Mouse (Mus musculus) stomach, embryonic 15.5 days (tissue): ENCODE results near the gene 2300003K06Rik. TPM values are rescaled to one million over a fixed set of nuclear protein-coding genes. Genes with fewer than 3 reads are reported as not detected.
"Not testable (repeated sequence)": the region's sequence is repeated elsewhere in the genome, so short reads cannot be mapped to it uniquely, and the experiment has no call there.

ENCODE experiments used
- ATAC-seq: fragments of 200-750 bp; cut with Nextera tagmentation; 2 replicates; pipeline ENCODE4 v1.8.0; 2017; ENCODE audit warnings: low read depth, moderate number of reproducible peaks, moderate TSS enrichment; ENCODE audit not compliant: insufficient read depth, low FRiP score
- H3K27ac ChIP-seq: fragments of 300-500 bp; sonication (generic); 2 replicates; pipeline ENCODE4 v1.5.1; 2015; ENCODE audit warnings: mild to moderate bottlenecking, inconsistent platforms
- H3K27me3 ChIP-seq: fragments of 300-500 bp; sonication (generic); replicated peaks from 2 replicates; pipeline ENCODE4 v1.6.1; 2015; ENCODE audit warnings: inconsistent platforms
- H3K36me3 ChIP-seq: fragments of 300-500 bp; sonication (generic); 2 replicates; pipeline ENCODE4 v1.6.1; 2015; ENCODE audit warnings: inconsistent platforms
- H3K4me1 ChIP-seq: fragments of 300-500 bp; sonication (generic); 2 replicates; pipeline ENCODE4 v1.6.1; 2015; ENCODE audit warnings: inconsistent platforms
- H3K4me2 ChIP-seq: fragments of 300-500 bp; sonication (generic); 2 replicates; pipeline ENCODE4 v1.6.1; 2015; ENCODE audit warnings: mild to moderate bottlenecking, inconsistent platforms
- H3K4me3 ChIP-seq: fragments of 300-500 bp; sonication (generic); replicated peaks from 2 replicates; pipeline ENCODE4 v1.5.1; 2015; ENCODE audit warnings: inconsistent platforms
- H3K9ac ChIP-seq: fragments of 300-500 bp; sonication (generic); 2 replicates; pipeline ENCODE4 v1.6.1; 2015; ENCODE audit warnings: inconsistent platforms
- H3K9me3 ChIP-seq: fragments of 300-500 bp; sonication (generic); 2 replicates; pipeline ENCODE4 v1.6.1; 2016; ENCODE audit warnings: inconsistent platforms
- WGBS: fragments of 180-500 bp; shearing (Covaris S2); methylation state at CpG from one replicate; pipeline ENCODE4 v1.1.7; 2015; 5-methylcytosine and 5-hydroxymethylcytosine counted together
- polyA plus RNA-seq: library from polyadenylated mRNA; unstranded; fragments of >200 nt; fragmentation: Nextera tagmentation; extraction: Ambion mirVana; gene quantifications from 2 replicates; pipeline ENCODE4 v1.2.1, GENCODE M21; 2015

2300003K06Rik gene
- polyA plus RNA-seq, 1 experiment from 2014 or later: not detected

- not testable (repeated sequence) for H3K36me3 ChIP-seq, H3K27ac ChIP-seq, H3K9me3 ChIP-seq, ATAC-seq, H3K27me3 ChIP-seq, H3K4me3 ChIP-seq, H3K4me2 ChIP-seq, H3K4me1 ChIP-seq, H3K9ac ChIP-seq
- WGBS: no CpG with 5 or more reads among the region's 1 CpGs
Measured at GRCm38 (mm10) chr11:99798832-99799231, 39.0 kb downstream of the 2300003K06Rik start, which contains the start of gene Gm11569. Gene Gm11569 (minus strand): TSS chr11:99798932.

GRCm38 (mm10) chr11:99793367-99793766 is 44.5 kb downstream of the 2300003K06Rik start, which contains the start of gene Gm11596:
Gene Gm11596 (minus strand): TSS chr11:99793467.
- H3K4me2 ChIP-seq: no peak within 1 kb of the TSS
- no peak within 1 kb of the TSS for H3K9ac ChIP-seq
- no peaks in the 10 kb centered on the region for H3K36me3 ChIP-seq
- no peak within 1 kb of the TSS for H3K27ac ChIP-seq
- H3K27me3 ChIP-seq: no peaks in the 10 kb centered on the region
- H3K4me3 ChIP-seq: no peak within 1 kb of the TSS
- WGBS: 81% methylated on average over 2 of the region's 2 CpGs
- no peaks in the 10 kb centered on the region for H3K4me1 ChIP-seq
- no peak for ATAC-seq
- no peaks in the 10 kb centered on the region for H3K9me3 ChIP-seq

Other genes starting within 250 kb of the 2300003K06Rik start
- not detected in 2 replicates for gene Krtap1-3, start 246.7 kb downstream of the 2300003K06Rik start, polyA plus RNA-seq
- not detected in 2 replicates for gene Krtap9-3, start 240.0 kb downstream of the 2300003K06Rik start, polyA plus RNA-seq
- not detected in 2 replicates for gene Gm11938, start 234.8 kb downstream of the 2300003K06Rik start, polyA plus RNA-seq
- not detected in 2 replicates for gene Gm11937, start 227.9 kb downstream of the 2300003K06Rik start, polyA plus RNA-seq
- gene Krtap2-4, start 223.2 kb downstream of the 2300003K06Rik start, polyA plus RNA-seq: not detected in 2 replicates
- gene Gm11562, start 217.6 kb downstream of the 2300003K06Rik start, polyA plus RNA-seq: not detected in 2 replicates
- not detected in 2 replicates for gene Krtap4-1, start 209.8 kb downstream of the 2300003K06Rik start, polyA plus RNA-seq
- gene Krtap4-2, start 203.0 kb downstream of the 2300003K06Rik start, polyA plus RNA-seq: not detected in 2 replicates
- gene Krtap4-7, start 194.0 kb downstream of the 2300003K06Rik start, polyA plus RNA-seq: not detected in 2 replicates
- not detected in 2 replicates for gene Gm11555, start 187.8 kb downstream of the 2300003K06Rik start, polyA plus RNA-seq
- gene Gm11563, start 179.1 kb downstream of the 2300003K06Rik start, polyA plus RNA-seq: not detected in 2 replicates
- not detected in 2 replicates for gene Krtap4-6, start 172.1 kb downstream of the 2300003K06Rik start, polyA plus RNA-seq
- gene Gm14190, start 147.3 kb downstream of the 2300003K06Rik start, polyA plus RNA-seq: not detected in 2 replicates
- gene Gm14180, start 103.8 kb downstream of the 2300003K06Rik start, polyA plus RNA-seq: not detected in 2 replicates
- gene Gm11595, start 65.2 kb downstream of the 2300003K06Rik start, polyA plus RNA-seq: not detected in 2 replicates
- gene Krtap4-8, start 57.4 kb downstream of the 2300003K06Rik start, polyA plus RNA-seq: not detected in 2 replicates
- gene Krtap4-9, start 52.9 kb downstream of the 2300003K06Rik start, polyA plus RNA-seq: not detected in 2 replicates
- gene Gm11596, start 44.6 kb downstream of the 2300003K06Rik start, polyA plus RNA-seq: not detected in 2 replicates
- gene Gm11569, start 39.1 kb downstream of the 2300003K06Rik start, polyA plus RNA-seq: not detected in 2 replicates
- not detected in 2 replicates for gene Gm11554, start 33.6 kb downstream of the 2300003K06Rik start, polyA plus RNA-seq
- not detected in 2 replicates for gene Krtap4-13, start 28.2 kb downstream of the 2300003K06Rik start, polyA plus RNA-seq
- not detected in 2 replicates for gene Gm11564, start 22.4 kb downstream of the 2300003K06Rik start, polyA plus RNA-seq
- gene Krtap4-16, start 13.5 kb upstream of the 2300003K06Rik start, polyA plus RNA-seq: not detected in 2 replicates
- gene Gm11568, start 19.9 kb upstream of the 2300003K06Rik start, polyA plus RNA-seq: not detected in 2 replicates
- gene Gm11559, start 26.4 kb upstream of the 2300003K06Rik start, polyA plus RNA-seq: not detected in 2 replicates
- not detected in 2 replicates for gene Krtap9-1, start 35.3 kb upstream of the 2300003K06Rik start, polyA plus RNA-seq
- gene Gm11567, start 41.1 kb upstream of the 2300003K06Rik start, polyA plus RNA-seq: not detected in 2 replicates
- gene Krtap31-1, start 69.9 kb upstream of the 2300003K06Rik start, polyA plus RNA-seq: not detected in 2 replicates
- not detected in 2 replicates for gene Gm11565, start 76.7 kb upstream of the 2300003K06Rik start, polyA plus RNA-seq
- not detected in 2 replicates for gene Krtap31-2, start 98.2 kb upstream of the 2300003K06Rik start, polyA plus RNA-seq
- gene Krtap9-5, start 110.4 kb upstream of the 2300003K06Rik start, polyA plus RNA-seq: not detected in 2 replicates
- gene Krtap29-1, start 141.0 kb upstream of the 2300003K06Rik start, polyA plus RNA-seq: not detected in 2 replicates
- gene Krtap16-1, start 148.5 kb upstream of the 2300003K06Rik start, polyA plus RNA-seq: not detected in 2 replicates
- 0.30 TPM in 1 of 2 replicates, not detected in the other for gene Krtap17-1, start 155.9 kb upstream of the 2300003K06Rik start, polyA plus RNA-seq
- 0.15 and 0.35 TPM in 2 replicates for gene Krt33a, start 178.1 kb upstream of the 2300003K06Rik start, polyA plus RNA-seq
- not detected in 2 replicates for gene Krt33b, start 191.8 kb upstream of the 2300003K06Rik start, polyA plus RNA-seq
- 0.41 and 0.91 TPM in 2 replicates for gene Krt34, start 203.5 kb upstream of the 2300003K06Rik start, polyA plus RNA-seq
- 0.46 and 0.69 TPM in 2 replicates for gene Krt31, start 212.5 kb upstream of the 2300003K06Rik start, polyA plus RNA-seq